Mouse (Mus musculus) T-helper 17 cell (primary cell): ENCODE measurements at regions not wholly inside any gene's neighbourhood (a gene's known extent, or its start where the extent isn't known, plus 50 kb on each side); places are given as distances from the start of the nearest gene placed in this dataset.
"Not testable (repeated sequence)": the region's sequence is repeated elsewhere in the genome, so short reads cannot be mapped to it uniquely, and the experiment has no call there.

Experiments used
- in situ Hi-C, 2 experiments: fragments of 300-600 bp; cut with MboI, MseI; formaldehyde crosslinking; loops; 1 replicate in 1 of 2; 2 replicates in 1 of 2; pipeline ENCODE4 v1.15.1; 2025; ENCODE audit warnings: high pct_unique_total_duplicates in 2 of 2

DNA sequence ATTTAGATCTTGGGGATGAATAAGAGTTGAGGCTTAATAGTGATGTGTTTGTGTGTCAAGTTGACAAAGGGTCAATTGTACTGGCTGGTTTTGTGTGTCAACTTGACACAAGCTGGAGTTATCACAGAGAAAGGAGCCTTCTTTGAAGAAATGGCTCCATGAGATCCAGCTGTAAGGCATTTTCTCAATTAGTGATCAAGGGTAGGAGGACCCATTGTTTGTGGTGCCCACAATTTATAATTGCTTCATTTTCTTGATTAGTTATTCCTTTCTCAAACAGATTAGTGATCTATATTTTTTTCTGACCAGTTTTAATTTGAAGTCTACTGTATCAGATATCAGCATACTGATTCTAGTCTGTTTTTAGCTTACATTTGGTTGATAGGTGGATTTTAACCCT lies 313.5 kb upstream of the Nectin3 start:
- in situ Hi-C loops = not testable (repeated sequence)

DNA sequence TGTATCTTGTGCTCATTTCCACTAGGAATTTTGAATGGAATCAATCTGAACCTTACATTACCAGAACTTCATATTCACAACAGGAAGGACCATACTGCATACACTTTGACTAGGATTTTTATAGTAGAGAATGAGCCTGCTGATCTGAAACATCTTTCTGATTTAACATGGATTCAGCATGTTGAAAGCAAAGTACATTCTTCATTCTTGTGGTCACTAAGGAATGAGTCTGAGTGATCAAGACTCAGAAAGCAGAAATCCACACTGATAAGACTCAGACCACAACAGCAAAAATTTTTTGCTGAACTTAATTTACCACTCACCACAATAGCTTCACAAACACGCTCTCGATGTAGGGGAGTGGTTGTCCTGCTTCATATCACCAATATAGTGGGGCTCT lies 309.2 kb upstream of the Nectin3 start:
- in situ Hi-C loops = no loop called here

DNA sequence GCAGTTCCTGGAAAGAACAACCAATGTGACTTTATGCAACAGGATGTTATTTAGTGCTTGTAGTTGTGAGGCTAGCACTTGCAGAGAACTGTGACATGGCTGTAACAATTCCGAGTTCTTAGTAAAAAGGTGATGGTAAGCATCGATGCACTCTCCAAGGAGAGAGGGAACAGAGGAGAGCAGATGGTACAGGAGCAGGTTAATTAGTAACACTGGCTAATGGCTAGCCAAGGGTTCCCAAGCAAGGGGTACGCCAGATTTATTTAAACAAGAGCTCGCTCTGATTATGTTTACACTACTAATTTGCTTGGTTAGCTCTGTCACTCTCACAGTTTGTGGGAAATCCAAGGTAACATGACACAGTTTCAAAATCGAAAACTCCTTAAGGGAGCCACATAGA lies 278.0 kb upstream of the Nectin3 start:
- in situ Hi-C loops = no loop called here

DNA sequence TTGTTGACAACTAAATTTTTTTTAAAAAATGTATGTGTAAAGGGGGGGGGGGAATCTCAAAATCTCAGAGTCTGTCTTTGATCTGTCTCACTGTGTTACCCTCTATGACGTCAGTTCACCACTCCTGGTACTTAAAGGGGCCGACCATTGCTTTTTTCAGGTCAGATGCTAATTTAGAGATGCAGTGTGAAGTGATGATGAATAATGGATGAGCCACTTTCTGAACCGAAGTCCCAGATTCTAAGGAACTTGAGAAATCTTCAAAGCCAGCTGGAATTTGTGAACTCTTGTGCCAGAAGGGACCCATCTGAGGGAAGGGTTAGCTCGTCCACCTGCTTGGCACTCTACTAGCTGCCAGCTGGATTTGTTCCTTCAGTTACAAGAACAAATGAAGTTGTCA lies 271.1 kb upstream of the Nectin3 start:
- in situ Hi-C loops = no loop called here

DNA sequence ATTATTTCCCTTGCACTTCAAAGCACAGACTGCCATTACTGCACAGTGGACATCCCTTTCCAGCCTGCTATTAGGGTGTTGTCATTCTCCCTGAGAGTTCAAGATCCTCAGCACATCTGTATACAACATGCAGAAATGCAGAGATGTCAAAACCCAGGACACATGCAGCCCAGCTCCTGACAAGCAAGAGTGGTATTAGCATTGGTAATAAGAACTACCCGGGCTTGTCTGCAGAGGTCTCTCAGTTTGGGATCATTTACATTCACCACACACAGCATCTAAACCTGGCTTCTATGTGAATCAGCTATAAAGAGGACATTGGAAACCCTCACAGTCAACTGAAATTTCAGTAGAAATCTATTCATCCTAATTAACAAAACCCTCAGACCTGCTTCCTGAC lies 270.1 kb upstream of the Nectin3 start:
- in situ Hi-C loops = no loop called here

DNA sequence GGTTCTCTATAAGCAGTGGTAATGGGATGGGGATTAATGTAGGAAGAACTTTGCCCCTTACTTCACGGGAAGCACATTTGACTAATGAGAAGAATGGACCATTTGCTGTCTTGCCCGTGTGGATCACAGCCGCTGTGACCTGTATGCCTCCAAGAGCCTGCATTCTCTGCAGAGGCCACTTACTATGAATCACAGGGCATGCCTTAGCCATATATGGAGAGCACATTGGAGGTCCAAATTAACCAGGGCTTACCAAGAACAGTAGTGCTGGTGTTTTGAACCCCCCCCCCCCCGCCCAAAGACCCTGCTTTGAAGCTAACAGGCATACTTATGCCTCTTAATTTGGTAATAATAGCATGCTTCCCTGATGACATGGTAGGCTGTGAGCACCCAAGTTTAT lies 236.8 kb upstream of the Nectin3 start:
- in situ Hi-C loops = no loop called here

DNA sequence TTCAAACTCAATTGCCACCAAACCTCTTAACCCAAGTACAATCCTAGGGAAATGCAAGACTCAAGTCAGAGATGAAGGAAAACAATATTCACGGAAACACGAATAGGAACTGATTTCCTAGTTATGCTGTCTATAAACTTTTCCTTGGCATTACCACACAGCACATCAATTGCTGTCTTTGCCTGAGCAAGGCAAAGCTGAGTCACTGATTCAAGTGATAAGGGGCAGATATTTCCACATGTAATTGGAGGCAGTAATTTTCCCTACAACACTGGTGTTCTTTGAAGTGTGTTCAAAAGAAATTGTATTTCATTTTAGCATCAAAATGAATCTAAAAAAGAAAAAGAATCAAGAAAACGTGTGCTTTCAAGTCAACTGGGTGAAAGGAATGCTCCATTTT lies 230.1 kb upstream of the Nectin3 start:
- in situ Hi-C loops = loop anchor here in 1 of 2 experiments (5.0 kb wide), 1 partner anchor 201 kb away; no protein-coding TSS in a partner anchor

DNA sequence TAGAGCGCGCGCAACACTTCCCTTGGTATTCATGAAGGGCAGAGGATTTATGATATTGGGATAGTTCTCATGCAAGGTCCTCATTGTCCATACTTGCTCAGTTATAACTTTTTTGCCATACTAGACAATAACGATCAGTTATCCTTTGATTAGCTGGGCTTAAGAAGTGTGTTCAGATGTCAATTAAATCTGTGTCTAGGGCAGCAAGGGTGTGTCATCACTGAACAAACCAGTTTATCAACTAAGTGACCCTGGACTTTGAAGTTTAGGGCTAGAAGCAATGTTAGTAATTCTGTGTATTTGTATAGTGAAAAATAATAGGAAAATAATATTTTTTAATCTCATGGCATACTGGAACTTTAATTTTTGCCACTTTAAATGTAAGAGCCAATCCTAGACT lies 225.3 kb upstream of the Nectin3 start:
- in situ Hi-C loops = no loop called here

DNA sequence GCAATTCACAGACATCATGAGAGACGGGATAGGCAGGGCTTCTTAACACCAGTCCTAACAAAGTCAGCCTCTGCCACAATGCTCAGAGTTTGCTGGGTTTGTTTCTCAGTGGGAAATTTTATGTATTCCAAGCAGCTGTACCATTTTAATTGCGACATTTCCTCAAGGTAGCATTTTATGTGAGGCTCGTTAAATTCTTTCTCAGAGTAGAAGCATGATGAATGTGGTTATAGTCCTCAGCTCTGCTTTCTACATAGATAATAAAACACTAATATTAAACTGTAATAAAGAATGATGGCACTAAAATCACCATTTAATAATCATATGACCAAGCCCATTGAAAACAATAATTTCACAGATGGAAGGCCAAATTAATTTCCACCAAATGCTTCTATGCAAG lies 181.5 kb upstream of the Nectin3 start:
- in situ Hi-C loops = no loop called here

DNA sequence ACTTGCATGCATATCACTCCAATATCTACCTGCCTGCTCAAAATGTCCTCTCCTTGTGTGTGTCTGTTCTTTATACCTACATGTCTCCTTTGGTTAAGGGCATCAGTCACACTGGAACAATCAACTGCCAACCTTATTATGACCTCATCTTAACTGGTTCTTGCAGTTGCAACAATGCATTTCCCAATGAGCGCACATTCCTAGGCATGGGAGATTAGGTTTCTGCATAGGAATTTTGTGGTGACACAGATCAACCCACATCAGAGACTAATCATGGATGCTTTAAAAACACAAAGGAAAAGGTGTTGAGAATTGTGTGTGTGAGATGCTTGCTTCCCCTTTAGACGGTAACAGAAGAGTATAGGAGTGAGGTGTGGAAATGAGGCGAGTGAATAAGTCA lies 171.3 kb upstream of the Nectin3 start:
- in situ Hi-C loops = no loop called here

DNA sequence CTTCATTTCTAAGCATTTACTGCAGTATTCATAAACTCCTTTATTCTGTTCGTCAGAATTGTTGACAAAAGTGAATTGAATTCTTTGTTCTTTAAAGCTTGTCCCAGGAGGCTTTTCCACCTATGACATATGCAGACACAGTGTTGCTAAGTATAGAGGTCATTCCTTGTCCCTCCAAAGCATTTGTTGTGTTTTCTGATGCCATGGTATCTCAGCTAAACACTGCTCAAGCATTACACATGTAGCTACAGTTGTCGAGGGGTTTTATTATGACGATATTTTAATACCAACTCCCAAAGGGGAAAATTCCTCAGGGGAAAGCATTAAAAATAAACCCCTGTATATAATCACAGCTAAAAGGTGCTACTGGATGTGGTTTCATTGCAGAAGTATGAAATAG lies 167.2 kb upstream of the Nectin3 start:
- in situ Hi-C loops = no loop called here

DNA sequence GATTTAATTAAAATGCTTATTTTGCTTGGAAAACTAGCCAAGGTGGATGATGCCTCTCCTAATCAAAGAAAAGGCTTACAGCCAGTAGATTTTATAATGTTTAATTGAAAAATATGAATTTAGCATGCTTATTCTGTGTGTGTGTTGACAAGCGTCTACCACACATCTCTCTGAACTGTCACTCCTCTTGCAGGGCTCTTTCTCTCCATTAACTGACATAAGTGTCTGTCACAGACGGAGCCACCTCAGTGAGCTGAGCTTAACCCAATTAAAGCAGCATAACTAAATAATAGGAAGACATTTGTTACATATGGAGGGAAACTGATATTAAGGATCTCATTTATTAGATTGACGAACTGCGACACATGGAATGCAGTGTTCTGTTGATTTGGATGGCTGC lies 164.7 kb upstream of the Nectin3 start:
- in situ Hi-C loops = no loop called here

DNA sequence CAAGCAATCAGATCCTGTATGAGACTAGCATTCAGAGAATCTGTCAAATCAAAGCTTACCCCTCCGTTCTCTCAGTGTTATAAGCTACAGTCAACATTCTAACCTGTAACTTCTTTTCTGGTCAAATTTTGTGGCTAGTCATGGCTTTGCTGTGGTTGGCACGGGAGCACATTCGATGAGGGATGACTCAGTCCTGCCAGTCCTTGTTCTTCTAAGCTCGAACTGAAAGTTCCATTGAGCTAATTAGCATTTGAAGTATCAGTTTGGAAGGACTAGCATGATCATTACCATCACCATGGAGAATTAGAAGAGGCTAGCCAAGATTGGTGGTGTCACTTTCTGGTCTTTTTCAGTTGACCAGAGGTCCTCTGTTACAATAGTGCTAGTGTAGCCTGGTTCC lies 156.7 kb upstream of the Nectin3 start:
- in situ Hi-C loops = no loop called here

DNA sequence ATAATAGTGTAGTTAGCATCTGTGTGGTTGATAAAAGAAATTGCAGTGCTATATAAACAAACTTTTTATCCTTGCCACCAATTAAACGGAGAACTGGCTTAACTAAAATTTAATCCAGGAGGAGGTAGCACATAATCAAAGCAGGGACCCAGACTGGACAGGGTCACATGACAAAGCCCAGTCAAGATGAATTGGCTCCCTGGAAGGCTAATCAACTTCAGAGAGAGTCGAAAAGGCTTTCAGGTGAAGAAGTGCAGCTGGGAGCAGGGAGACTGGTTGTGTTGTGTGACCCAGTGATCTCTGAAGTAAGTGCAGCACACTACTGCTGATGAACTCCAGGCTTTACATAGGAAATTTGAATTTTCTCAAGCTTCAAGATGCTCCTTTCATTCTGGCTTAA lies 127.5 kb upstream of the Nectin3 start:
- in situ Hi-C loops = no loop called here

DNA sequence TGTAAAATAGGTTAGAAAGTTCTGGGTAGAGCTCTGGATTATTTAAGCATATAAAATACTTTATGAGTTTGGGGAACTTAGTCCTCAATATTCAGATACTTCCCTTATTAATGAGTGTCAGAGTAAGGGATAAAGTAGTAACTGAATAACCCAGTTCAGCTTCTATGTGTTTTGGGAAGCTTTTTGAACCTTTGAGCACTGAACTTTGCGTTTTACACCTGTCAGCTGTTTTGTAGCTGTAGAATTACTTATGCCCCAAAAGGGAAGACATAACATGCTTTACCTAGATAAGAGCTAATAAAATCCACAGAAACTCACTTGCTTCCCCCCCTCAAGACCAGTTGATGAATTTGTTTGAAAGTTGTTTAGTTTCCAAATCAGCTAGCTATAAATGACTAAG lies 124.9 kb upstream of the Nectin3 start:
- in situ Hi-C loops = loop anchor here (5.0 kb wide), 1 partner anchor 49 kb away; no protein-coding TSS in a partner anchor

DNA sequence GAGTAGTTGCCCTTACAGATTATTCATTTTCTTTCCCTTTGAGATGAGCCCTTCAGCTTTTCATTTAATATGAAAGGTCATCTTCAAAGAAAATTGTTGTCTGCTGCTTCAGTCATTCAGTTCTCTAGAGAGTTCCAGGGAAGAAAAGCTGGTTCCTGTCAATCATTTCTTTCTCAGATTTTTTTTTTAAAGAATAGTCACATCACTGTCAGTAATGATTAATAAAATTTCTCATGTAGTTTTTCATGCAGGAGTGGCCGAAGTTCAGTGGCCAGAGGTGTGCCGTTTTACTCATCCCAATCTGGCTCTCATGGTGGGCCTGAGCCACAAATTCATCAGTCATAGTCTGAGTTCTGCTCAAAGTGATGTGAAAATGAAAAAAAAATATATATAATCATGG lies 121.5 kb upstream of the Nectin3 start:
- in situ Hi-C loops = loop anchor here (5.0 kb wide), 1 partner anchor 52 kb away; no protein-coding TSS in a partner anchor

DNA sequence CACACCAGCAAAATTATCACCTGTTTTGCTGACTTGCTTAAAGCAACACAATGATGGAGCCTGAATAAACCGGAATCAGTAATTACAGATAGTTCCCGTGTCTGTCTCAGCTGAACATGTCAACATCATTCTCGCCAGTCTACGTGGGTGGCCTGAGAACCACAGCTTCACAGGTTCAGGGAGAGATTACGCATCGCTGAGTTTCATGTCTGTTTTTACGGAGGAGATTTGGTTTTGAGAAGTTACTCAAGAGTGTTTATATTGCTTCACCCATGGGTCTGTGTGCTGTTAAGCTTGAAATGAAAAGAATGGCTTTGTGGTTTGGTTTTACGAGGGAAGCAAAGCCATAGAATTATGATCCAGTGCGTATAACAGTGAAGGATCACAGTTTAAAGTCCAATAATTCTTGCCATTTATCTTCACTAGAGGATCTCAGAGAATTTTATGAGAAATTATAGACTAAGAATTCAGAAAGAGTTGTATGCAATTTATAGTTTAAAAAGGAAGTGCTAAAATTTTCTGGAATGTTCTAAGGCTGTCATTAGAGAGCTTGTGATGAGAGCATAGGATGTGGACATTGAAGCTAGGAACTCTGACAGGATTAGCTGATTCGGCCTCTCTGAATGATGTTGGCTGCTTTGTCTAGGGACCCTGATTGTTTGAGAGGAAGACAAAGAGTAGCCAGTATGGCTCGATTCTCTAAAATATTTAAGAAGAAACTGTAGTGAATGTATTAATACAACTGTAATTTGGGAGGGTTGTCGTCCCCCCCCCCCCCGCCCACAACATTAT lies 119.4 kb upstream of the Nectin3 start:
- in situ Hi-C loops = no loop called here

DNA sequence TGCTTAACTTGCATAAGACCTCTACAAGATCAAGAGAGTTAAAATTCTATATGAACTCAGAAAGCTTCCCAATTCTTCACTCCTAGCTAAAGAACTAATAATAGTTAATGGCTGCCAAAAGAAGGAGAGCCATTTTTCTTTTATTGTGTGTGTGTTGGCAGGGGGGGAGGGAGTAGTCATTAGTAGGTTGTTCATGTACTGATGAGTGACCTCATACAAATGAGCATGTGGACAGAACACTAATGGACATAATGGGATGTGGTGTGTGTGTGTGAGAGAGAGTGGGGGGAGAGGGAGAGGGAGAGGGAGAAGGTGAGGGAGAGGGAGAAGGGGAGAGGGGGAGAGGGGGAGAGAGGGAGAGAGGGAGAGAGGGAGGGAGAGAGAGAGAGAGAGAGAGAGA lies 118.3 kb upstream of the Nectin3 start:
- in situ Hi-C loops = no loop called here

DNA sequence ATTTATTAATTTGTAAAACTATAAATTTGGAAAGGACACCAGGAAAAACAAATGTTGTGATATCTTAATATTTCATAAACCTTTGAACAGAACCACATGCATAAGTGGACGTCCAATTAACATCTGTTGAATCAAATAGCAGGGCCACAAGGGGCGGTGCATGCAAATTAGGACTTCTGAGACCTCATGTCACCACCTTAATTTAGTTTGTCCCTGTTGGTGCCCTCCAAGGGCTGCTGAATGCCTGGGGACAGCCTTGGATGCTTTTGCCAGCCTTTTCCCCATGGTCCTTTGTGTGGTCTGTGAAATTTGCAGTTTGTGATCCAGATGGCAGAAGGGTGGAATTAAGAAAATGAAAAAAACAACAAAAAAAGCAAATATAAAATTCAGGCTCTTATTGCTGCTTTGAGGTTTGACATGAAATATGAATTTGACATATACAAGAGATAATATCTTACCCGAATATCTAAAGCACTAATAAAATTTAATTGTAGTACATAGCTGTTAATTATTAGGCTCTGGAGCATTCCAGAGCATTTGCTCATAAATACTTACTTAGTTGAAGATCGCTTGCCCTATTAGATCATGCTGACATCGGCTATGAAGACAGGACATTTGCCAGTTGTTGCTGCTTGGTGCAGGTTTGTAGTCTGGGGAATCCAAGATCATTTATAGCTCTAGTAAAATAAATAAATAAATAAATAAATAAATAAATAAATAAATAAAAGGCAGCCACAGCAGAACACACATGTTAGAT lies 114.9 kb upstream of the Nectin3 start:
- in situ Hi-C loops = no loop called here

DNA sequence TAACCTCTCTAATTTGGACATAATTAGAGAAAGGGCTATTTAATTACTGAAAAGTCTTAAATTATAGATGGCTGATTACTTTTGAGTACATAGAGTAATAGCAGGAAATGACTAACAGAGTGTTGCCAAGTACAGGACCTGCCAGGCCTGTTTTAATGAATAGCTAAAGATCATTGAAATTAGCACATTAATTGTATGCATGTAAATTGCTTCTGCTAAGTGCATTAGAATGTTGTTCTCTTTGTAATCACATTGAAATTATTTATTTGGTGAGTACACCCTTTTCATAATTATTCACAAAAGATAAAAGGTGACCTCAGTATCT lies 107.5 kb upstream of the Nectin3 start:
- in situ Hi-C loops = no loop called here

DNA sequence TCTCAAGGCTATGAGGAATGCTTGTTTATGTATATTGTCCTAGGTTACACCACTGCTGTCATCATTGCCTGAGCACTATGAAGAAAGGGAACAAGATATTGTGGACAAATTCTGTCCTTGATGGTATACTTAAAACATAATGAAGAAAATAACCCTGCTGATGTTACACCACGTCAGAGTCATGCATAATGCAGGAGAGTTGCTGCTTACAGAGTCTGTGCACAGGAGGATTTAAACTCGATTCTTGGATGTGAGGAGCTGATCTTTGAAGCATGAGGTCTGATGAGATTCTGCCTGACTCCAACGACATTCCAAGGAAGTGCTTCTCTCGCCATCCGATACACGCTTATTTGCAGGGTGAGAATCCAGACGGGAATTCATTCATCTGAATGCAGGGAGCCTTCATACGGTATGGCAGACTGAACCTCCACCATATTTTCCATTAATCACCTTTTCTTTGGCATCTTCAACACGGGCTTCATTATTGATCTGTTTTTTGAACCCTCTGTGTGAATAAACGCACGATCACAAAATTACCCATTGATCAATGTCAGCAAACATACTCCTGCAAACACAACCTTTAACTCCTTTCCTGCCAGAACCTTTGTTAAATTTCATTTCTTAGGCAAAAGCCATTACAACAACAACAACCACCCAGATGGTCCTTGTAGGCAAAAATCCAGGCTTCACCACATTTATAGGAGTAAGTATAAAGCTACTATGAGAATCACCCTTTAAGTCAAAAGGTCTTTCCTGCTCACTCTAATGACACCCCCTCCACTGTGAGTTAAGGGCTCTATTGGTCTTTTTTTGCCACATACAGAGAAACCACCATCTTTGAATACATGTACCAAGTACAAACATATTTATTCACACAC lies 106.9 kb upstream of the Nectin3 start:
- in situ Hi-C loops = no loop called here

DNA sequence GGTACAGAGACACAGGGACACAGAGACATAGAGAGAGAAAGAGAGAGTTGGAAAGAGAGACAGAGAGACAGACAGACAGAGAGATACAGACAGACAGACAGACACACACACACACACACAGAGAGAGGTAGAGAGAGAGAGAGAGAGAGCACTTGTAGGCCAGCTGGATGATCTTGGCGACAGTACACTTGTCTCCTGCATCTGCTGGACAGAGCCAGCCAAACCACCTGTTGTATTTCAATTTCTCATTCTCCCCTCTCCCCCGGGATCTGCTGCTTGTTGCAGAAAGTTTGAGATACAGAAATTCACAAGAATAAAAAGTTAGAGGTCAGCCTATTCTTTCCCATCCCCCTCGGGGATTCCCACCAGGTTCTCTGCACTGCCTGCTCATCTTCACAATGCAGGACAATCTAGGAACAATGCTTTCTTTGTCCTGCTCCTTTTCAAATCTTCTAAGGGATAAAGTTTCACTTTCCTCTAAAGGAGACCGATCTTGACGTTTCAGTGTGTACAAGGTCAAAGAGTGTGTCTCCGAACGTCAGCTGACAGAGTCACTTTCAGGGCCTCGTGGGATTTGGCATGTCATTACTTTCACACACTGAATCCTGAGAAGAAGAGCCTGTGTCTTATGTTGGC lies 94.4 kb upstream of the Nectin3 start:
- in situ Hi-C loops = no loop called here
